Mouse (Mus musculus) brain, embryonic 18.5 days (tissue): ENCODE measurements around the gene Mier1.

Source experiments
- DNase-seq: peaks from one replicate; pipeline ENCODE4 v3.0.0-alpha.2; 2012; ENCODE audit warnings: low read depth, low spot score

The Mier1 gene

GRCm38 (mm10) chr4:103114184-103115111, at the start of gene Mier1, which contains the start of gene Wdr78:
Gene Mier1, plus strand, starts transcription at chr4:103114390.
Gene Wdr78, minus strand, starts transcription at chr4:103114555.
- peak; percentile 90 for DNase-seq

- no peak for DNase-seq
Observed at GRCm38 (mm10) chr4:103064421-103064820, 49.8 kb upstream of the Mier1 start.

GRCm38 (mm10) chr4:103064976-103065375, 49.2 kb upstream of the Mier1 start:
- DNase-seq = no peak

- DNase-seq = no peak
Observed at GRCm38 (mm10) chr4:103067906-103068655, 46.1 kb upstream of the Mier1 start.

- no peak for DNase-seq
Observed at GRCm38 (mm10) chr4:103070631-103071030, 43.6 kb upstream of the Mier1 start.

GRCm38 (mm10) chr4:103085237-103085636, 29.0 kb upstream of the Mier1 start:
- no peak for DNase-seq

GRCm38 (mm10) chr4:103095921-103096320, 18.3 kb upstream of the Mier1 start:
- no peak for DNase-seq

- DNase-seq = no peak
Observed at GRCm38 (mm10) chr4:103098532-103098931, 15.7 kb upstream of the Mier1 start.

GRCm38 (mm10) chr4:103112651-103113050, 1.5 kb upstream of the Mier1 start:
- no peak for DNase-seq

- no peak for DNase-seq
Observed at GRCm38 (mm10) chr4:103113402-103113801, 788 bp upstream of the Mier1 start.

- no peak for DNase-seq
Observed at GRCm38 (mm10) chr4:103118888-103119228, 4.7 kb downstream of the Mier1 start.

GRCm38 (mm10) chr4:103119229-103120027, 5.2 kb downstream of the Mier1 start:
- no peak for DNase-seq

GRCm38 (mm10) chr4:103120028-103120384, 5.8 kb downstream of the Mier1 start:
- no peak for DNase-seq

- DNase-seq = no peak
Observed at GRCm38 (mm10) chr4:103120395-103120794, 6.2 kb downstream of the Mier1 start.

- DNase-seq = no peak
Observed at GRCm38 (mm10) chr4:103120874-103121389, 6.7 kb downstream of the Mier1 start.

- DNase-seq = no peak
Observed at GRCm38 (mm10) chr4:103123086-103123485, 8.9 kb downstream of the Mier1 start.

- no peak for DNase-seq
Observed at GRCm38 (mm10) chr4:103123606-103124005, 9.4 kb downstream of the Mier1 start.

GRCm38 (mm10) chr4:103126533-103126932, 12.3 kb downstream of the Mier1 start:
- DNase-seq = no peak

- no peak for DNase-seq
Observed at GRCm38 (mm10) chr4:103136946-103137345, 22.8 kb downstream of the Mier1 start.

GRCm38 (mm10) chr4:103146339-103146738, 32.1 kb downstream of the Mier1 start:
- peak; percentile 36 for DNase-seq

- no peak for DNase-seq
Observed at GRCm38 (mm10) chr4:103151946-103152345, 37.8 kb downstream of the Mier1 start.

GRCm38 (mm10) chr4:103158781-103159180, 44.6 kb downstream of the Mier1 start:
- DNase-seq = no peak
